Mouse (Mus musculus): ENCODE results near the gene Mthfsd. TPM values are rescaled to one million over a fixed set of nuclear protein-coding genes. Genes with fewer than 3 reads are reported as not detected.

Mthfsd gene
- polyA plus RNA-seq, 1 experiment: 22.3 TPM

DNA sequence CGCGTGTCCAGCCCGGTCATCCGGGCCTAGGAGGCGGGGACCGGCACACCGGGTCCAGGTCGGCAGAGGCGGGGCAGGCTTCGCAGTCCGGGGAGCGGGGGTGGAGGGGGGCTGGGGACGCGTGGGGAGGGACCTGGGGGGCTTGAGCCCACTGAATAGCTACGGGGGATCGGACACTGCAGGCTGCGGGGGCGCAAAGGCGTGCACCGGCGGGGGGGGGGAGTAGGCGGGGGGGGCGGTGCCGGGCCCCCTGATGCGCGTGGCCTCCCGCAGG lies 24.3 kb downstream of the Mthfsd start:
- H3K4me3 ChIP-seq: no peak overlapping the region
- no peak for TF ChIP-seq POLR2AphosphoS2 (IDR thresholded peaks at IDR 0.05; ENCODE audit: insufficient read length, low read depth)
- TF ChIP-seq SRF (IDR thresholded peaks at IDR 0.05; ENCODE audit: control insufficient read depth, insufficient read length, low read depth): no peak
- TF ChIP-seq E2F4 (IDR thresholded peaks at IDR 0.05; ENCODE audit: insufficient read depth): no peak
- TF ChIP-seq MAX (IDR thresholded peaks at IDR 0.05; ENCODE audit: low read depth): no peak
- no peak for TF ChIP-seq MYOG (IDR thresholded peaks at IDR 0.05; ENCODE audit: control insufficient read depth in 1 of 3, insufficient read depth in 1 of 3, insufficient read length in 2 of 3, low read depth in 2 of 3)
- no peak for TF ChIP-seq USF1 (IDR thresholded peaks at IDR 0.05; ENCODE audit: low read depth)
- no peak for TF ChIP-seq POLR2A (IDR thresholded peaks at IDR 0.05; ENCODE audit: insufficient read length, low read depth)
- no peak for TF ChIP-seq TCF12 (IDR thresholded peaks at IDR 0.05; ENCODE audit: insufficient read depth, poor library complexity, severe bottlenecking)
- no peak for TF ChIP-seq REST (IDR thresholded peaks at IDR 0.05; ENCODE audit: insufficient read depth, insufficient read length)
- no peaks in the 10 kb centered on the region for H3K79me2 ChIP-seq (ENCODE audit: control insufficient read depth, insufficient read depth)
- no peak overlapping the region for H3ac ChIP-seq (ENCODE audit: control insufficient read depth, insufficient read length)
- peak overlapping the region; percentile 65 for H3K4me2 ChIP-seq (ENCODE audit: low read depth)
- H3K36me3 ChIP-seq (ENCODE audit: control insufficient read depth, insufficient read depth): no peaks in the 10 kb centered on the region
- peaks cover 86% of the 10 kb centered on the region for H3K27me3 ChIP-seq (ENCODE audit: control insufficient read depth, insufficient read depth, insufficient read length)

DNA sequence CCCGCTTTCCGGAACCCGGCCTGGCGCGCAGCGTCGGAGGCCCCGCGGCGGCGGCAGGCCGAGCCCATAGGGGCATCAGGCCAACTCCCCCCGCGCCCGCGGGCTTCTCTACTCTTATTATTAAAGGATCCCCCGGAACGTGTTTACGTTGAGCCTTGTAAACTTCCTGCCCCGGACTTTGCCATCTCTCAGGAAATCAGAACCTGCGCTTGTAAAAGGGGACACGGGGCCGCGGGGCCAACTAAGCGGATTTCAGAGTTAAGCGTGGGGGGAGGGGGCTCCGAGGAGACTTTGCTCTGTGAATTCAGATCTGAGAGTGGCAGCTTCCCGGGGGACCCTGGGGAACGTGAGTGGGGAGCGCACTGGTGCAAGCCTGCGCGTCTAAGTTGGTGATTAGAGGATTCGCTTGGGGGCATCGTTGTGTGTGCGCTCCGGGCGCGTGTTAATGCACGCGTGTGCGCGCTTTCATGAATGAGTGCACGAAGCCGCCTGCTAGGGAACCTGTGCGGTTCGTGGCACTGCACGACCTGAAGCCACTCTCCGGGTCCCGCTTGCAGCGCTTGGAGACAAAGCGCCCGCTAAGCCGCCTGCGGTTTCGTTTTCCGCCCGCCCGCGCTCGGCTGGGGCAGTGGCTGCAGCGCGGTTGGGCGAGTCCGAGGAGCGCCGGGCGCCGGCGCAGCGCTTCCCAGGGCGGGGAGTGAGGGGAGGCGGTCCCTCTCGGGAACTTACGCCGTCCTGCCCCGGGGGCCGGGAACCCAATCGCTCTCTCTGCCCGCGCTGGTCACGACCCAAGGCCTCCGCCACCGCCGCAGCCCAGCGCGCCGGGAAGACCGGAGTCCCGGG lies 24.9 kb downstream of the Mthfsd start:
- H3K4me2 ChIP-seq (ENCODE audit: low read depth): peak overlapping the region; percentile 65
- no peak overlapping the region for H3ac ChIP-seq (ENCODE audit: control insufficient read depth, insufficient read length)
- H3K79me2 ChIP-seq (ENCODE audit: control insufficient read depth, insufficient read depth): no peaks in the 10 kb centered on the region
- peaks cover 86% of the 10 kb centered on the region for H3K27me3 ChIP-seq (ENCODE audit: control insufficient read depth, insufficient read depth, insufficient read length)
- H3K36me3 ChIP-seq (ENCODE audit: control insufficient read depth, insufficient read depth): no peaks in the 10 kb centered on the region
- TF ChIP-seq E2F4 (IDR thresholded peaks at IDR 0.05; ENCODE audit: insufficient read depth) (no peak), MYOG (IDR thresholded peaks at IDR 0.05; ENCODE audit: control insufficient read depth in 1 of 3, insufficient read depth in 1 of 3, insufficient read length in 2 of 3, low read depth in 2 of 3) (no peak), SRF (IDR thresholded peaks at IDR 0.05; ENCODE audit: control insufficient read depth, insufficient read length, low read depth) (no peak), CEBPB (IDR thresholded peaks at IDR 0.05; ENCODE audit: insufficient read depth, poor library complexity, severe bottlenecking) (no peak), POLR2A (IDR thresholded peaks at IDR 0.05; ENCODE audit: insufficient read length, low read depth) (no peak), TCF12 (IDR thresholded peaks at IDR 0.05; ENCODE audit: insufficient read depth, poor library complexity, severe bottlenecking) (no peak), MYOD1 (IDR thresholded peaks at IDR 0.05; ENCODE audit: control insufficient read depth in 1 of 3, insufficient read length in 2 of 3, low read depth in 2 of 3) (no peak), TCF3 (IDR thresholded peaks at IDR 0.05; ENCODE audit: insufficient read length, low read depth) (no peak)
- no peak overlapping the region for H3K4me3 ChIP-seq

DNA sequence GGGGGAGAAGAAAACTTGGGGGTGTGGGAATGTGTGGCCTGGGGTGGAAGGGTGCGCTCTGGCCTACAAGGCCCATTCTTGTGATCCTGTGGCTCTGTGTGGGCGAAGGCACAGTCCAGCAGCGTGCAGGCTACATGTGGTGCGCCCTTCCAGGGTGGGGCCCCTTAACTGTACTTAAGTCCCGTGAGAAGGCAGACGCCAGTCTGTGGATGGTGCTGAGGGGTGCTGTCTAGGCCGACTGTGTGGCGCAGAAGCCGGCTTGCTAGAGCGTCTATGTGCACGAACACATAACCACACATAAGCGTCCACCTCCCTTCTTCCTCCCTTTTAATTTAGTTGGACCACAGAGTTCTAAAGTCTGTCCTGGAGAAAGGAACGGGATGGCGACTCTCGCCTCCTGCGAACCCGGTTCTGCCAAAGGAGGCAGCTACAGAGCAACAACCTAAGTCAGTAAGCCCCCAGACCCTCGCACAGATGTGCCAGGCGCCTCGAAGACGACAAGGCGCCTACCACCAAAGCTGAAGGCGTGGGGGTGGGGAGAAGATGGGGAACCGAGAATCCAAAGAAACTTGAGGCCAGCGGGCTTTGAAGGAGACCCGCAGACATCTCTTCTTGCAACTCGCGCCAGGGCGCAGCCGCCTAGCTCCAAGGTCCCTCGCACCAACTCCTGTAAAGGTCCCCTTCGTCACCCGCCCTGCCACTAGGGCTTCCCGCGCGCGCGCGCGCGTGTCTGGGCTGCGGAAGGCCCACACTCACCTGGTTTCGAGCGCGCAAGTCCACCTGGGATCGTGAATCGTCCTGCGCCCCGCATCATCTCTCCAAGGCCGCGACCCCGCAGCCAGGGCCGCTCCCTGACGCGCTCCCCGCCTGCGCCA lies 25.7 kb downstream of the Mthfsd start:
- Histone ChIP-seq H3ac (ENCODE audit: control insufficient read depth, insufficient read length) (no peak overlapping the region), H3K27me3 (ENCODE audit: control insufficient read depth, insufficient read depth, insufficient read length) (peaks cover 89% of the 10 kb centered on the region), H3K4me3 (no peak overlapping the region), H3K36me3 (ENCODE audit: control insufficient read depth, insufficient read depth) (no peaks in the 10 kb centered on the region), H3K79me2 (ENCODE audit: control insufficient read depth, insufficient read depth) (no peaks in the 10 kb centered on the region), H3K4me2 (ENCODE audit: low read depth) (no peak overlapping the region)
- TF ChIP-seq POLR2AphosphoS2 (IDR thresholded peaks at IDR 0.05; ENCODE audit: insufficient read length, low read depth): no peak
- TF ChIP-seq MAX (IDR thresholded peaks at IDR 0.05; ENCODE audit: low read depth): no peak
- no peak for TF ChIP-seq TCF12 (IDR thresholded peaks at IDR 0.05; ENCODE audit: insufficient read depth, poor library complexity, severe bottlenecking)
- TF ChIP-seq TCF3 (IDR thresholded peaks at IDR 0.05; ENCODE audit: insufficient read length, low read depth): no peak

DNA sequence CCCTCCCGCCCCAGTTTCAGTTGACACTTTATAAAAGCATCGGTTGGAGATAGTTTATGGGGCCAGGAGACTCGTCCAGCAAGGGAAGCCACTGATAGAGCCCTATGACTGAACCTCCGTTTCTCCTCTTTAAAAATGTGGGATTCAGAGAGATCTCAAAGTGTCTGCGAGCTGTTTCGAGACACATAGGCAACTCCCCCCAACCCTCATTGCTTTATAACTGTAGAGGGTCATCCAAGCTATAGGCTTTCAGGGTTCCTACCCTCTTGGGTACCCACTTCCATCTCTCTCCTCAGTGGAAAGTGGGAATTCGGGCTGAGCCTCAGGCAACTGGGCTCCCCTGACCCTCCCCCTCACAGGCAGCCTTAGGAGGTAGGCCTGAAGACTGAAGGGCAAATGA lies 26.8 kb downstream of the Mthfsd start:
- no peaks in the 10 kb centered on the region for H3K36me3 ChIP-seq (ENCODE audit: control insufficient read depth, insufficient read depth)
- no peak overlapping the region for H3K4me2 ChIP-seq (ENCODE audit: low read depth)
- H3ac ChIP-seq (ENCODE audit: control insufficient read depth, insufficient read length): no peak overlapping the region
- H3K27me3 ChIP-seq (ENCODE audit: control insufficient read depth, insufficient read depth, insufficient read length): peaks cover 89% of the 10 kb centered on the region
- H3K79me2 ChIP-seq (ENCODE audit: control insufficient read depth, insufficient read depth): no peaks in the 10 kb centered on the region
- no peak overlapping the region for H3K4me3 ChIP-seq
- TF ChIP-seq E2F4 (IDR thresholded peaks at IDR 0.05; ENCODE audit: insufficient read depth): no peak
- no peak for TF ChIP-seq POLR2A (IDR thresholded peaks at IDR 0.05; ENCODE audit: insufficient read length, low read depth)
- TF ChIP-seq USF1 (IDR thresholded peaks at IDR 0.05; ENCODE audit: low read depth): no peak
- no peak for TF ChIP-seq POLR2AphosphoS2 (IDR thresholded peaks at IDR 0.05; ENCODE audit: insufficient read length, low read depth)
- no peak for TF ChIP-seq CEBPB (IDR thresholded peaks at IDR 0.05; ENCODE audit: insufficient read depth, poor library complexity, severe bottlenecking)
- no peak for TF ChIP-seq TCF3 (IDR thresholded peaks at IDR 0.05; ENCODE audit: insufficient read length, low read depth)
- TF ChIP-seq SRF (IDR thresholded peaks at IDR 0.05; ENCODE audit: control insufficient read depth, insufficient read length, low read depth): no peak
- TF ChIP-seq MYOD1 (IDR thresholded peaks at IDR 0.05; ENCODE audit: control insufficient read depth in 1 of 3, insufficient read length in 2 of 3, low read depth in 2 of 3): no peak
- TF ChIP-seq MAX (IDR thresholded peaks at IDR 0.05; ENCODE audit: low read depth): no peak
- no peak for TF ChIP-seq MYOG (IDR thresholded peaks at IDR 0.05; ENCODE audit: control insufficient read depth in 1 of 3, insufficient read depth in 1 of 3, insufficient read length in 2 of 3, low read depth in 2 of 3)
- no peak for TF ChIP-seq REST (IDR thresholded peaks at IDR 0.05; ENCODE audit: insufficient read depth, insufficient read length)
- TF ChIP-seq TCF12 (IDR thresholded peaks at IDR 0.05; ENCODE audit: insufficient read depth, poor library complexity, severe bottlenecking): no peak
